Comparison of ENCODE assay signal across 9 mouse cellular contexts in genomic region chr7:144587291-144587690, GRCm38 (mm10). TPM values are rescaled to one million over a fixed set of nuclear protein-coding genes. Genes with fewer than 3 reads are reported as not detected.
DNase-seq lines count a peak whose midpoint lies in the region; ATAC-seq and TF ChIP-seq lines count a peak whose summit lies in the region.
"Had no signal": no experiment of that assay in that cellular context is flagged by ENCODE, and none has a peak within 500 bp of the region (broad histone marks: within the 10 kb centered on the region; RNA-seq: fewer than 3 reads in every experiment).

No protein-coding gene starts in this region.

- no peak overlapping the region for H3K4me3 ChIP-seq in heart, embryonic 10.5 days
- no peak overlapping the region for H3K4me3 ChIP-seq in forebrain, postnatal 0 days (ENCODE audit: low read depth, low read length)
- H3K4me3 ChIP-seq in lung, postnatal 0 days (ENCODE audit: low read depth, low read length) = no peak overlapping the region
- H3K4me3 ChIP-seq: hindbrain, embryonic 15.5 days had no signal

- peak; percentile 68 for TF ChIP-seq CTCF in forebrain, postnatal 0 days (IDR thresholded peaks at IDR 0.05; ENCODE audit: low read depth)
- peak; percentile 70 for TF ChIP-seq CTCF in lung, postnatal 0 days (IDR thresholded peaks at IDR 0.05)

- no peak overlapping the region for H3K9ac ChIP-seq in forebrain, postnatal 0 days
- H3K9ac ChIP-seq in lung, postnatal 0 days (replicated peaks; ENCODE audit: low read depth) = no peak overlapping the region
- H3K9ac ChIP-seq: hindbrain, embryonic 15.5 days had no signal

- TF ChIP-seq EP300 in lung, postnatal 0 days (IDR thresholded peaks at IDR 0.05) = no peak

- H3K9me3 ChIP-seq in heart, embryonic 10.5 days = no peaks in the 10 kb centered on the region
- H3K9me3 ChIP-seq in forebrain, postnatal 0 days (ENCODE audit: low read length) = no peaks in the 10 kb centered on the region
- no peaks in the 10 kb centered on the region for H3K9me3 ChIP-seq in lung, postnatal 0 days (ENCODE audit: low read length)
- H3K9me3 ChIP-seq: hindbrain, embryonic 15.5 days had no signal

- ATAC-seq in forebrain, postnatal 0 days = no peak
- ATAC-seq in lung, postnatal 0 days = no peak

- DNase-seq in heart, postnatal 10 days = peak; percentile 51 to 65
- DNase-seq in heart, embryonic 10.5 days (ENCODE audit: low spot score) = no peak
- peak; percentile 50 for DNase-seq in urinary bladder, postnatal 14 days (ENCODE audit: low spot score)
- no peak for DNase-seq in urinary bladder, adult 18-20 months (ENCODE audit: low spot score in 2 of 2)
- peak; percentile 52 for DNase-seq in forebrain, postnatal 0 days
- peak; percentile 56 for DNase-seq in lung, postnatal 0 days (ENCODE audit: low spot score)
- peak; percentile 22 for DNase-seq in yolk sac, embryonic 10.5 days (ENCODE audit: low spot score)
- no peak for DNase-seq in spleen, postnatal 10 days (ENCODE audit: low spot score in 2 of 2)

- 27% methylated on average over 2 of the region's 2 CpGs for WGBS in heart, embryonic 10.5 days
- 48% methylated on average over 2 of the region's 2 CpGs for WGBS in forebrain, postnatal 0 days
- 33% methylated on average over 2 of the region's 2 CpGs for WGBS in lung, postnatal 0 days

- peaks cover 3% of the 10 kb centered on the region; the same call in 1 of the 2 replicates for H3K36me3 ChIP-seq in heart, embryonic 10.5 days
- no peaks in the 10 kb centered on the region for H3K36me3 ChIP-seq in forebrain, postnatal 0 days (ENCODE audit: insufficient read depth)
- H3K36me3 ChIP-seq in lung, postnatal 0 days (ENCODE audit: insufficient read depth, low read length) = no peaks in the 10 kb centered on the region
- H3K36me3 ChIP-seq: hindbrain, embryonic 15.5 days had no signal

- peaks cover 14% of the 10 kb centered on the region for H3K4me1 ChIP-seq in heart, embryonic 10.5 days
- peaks cover 6% of the 10 kb centered on the region; the same call in 1 of the 2 replicates for H3K4me1 ChIP-seq in forebrain, postnatal 0 days (ENCODE audit: insufficient read depth)
- no peaks in the 10 kb centered on the region for H3K4me1 ChIP-seq in lung, postnatal 0 days (ENCODE audit: insufficient read depth, low read depth, low read length)

- H3K27me3 ChIP-seq in heart, embryonic 10.5 days (ENCODE audit: insufficient read depth, poor library complexity, severe bottlenecking) = peaks cover 11% of the 10 kb centered on the region; the same call in 1 of the 2 replicates
- no peaks in the 10 kb centered on the region for H3K27me3 ChIP-seq in forebrain, postnatal 0 days (ENCODE audit: insufficient read depth, low read length)
- no peaks in the 10 kb centered on the region for H3K27me3 ChIP-seq in lung, postnatal 0 days (replicated peaks; ENCODE audit: insufficient read depth, low read length)

- no peak overlapping the region for H3K27ac ChIP-seq in heart, embryonic 10.5 days
- no peak overlapping the region for H3K27ac ChIP-seq in forebrain, postnatal 0 days (ENCODE audit: low read depth, low read length)
- H3K27ac ChIP-seq in lung, postnatal 0 days (ENCODE audit: low read length) = no peak overlapping the region
- H3K27ac ChIP-seq: hindbrain, embryonic 15.5 days had no signal

- H3K4me2 ChIP-seq in forebrain, postnatal 0 days (ENCODE audit: low read depth) = no peak overlapping the region
- H3K4me2 ChIP-seq in lung, postnatal 0 days (replicated peaks; ENCODE audit: low read depth, low read length) = no peak overlapping the region
- H3K4me2 ChIP-seq: hindbrain, embryonic 15.5 days had no signal

- intact Hi-C loops in heart, postnatal 10 days (cut with DNase I) = loop anchor here (2.0 kb wide), 1 partner anchor 370 kb away; no protein-coding TSS in a partner anchor

RNA-seq across cellular contexts. Expression of gene Fadd, which starts 5.0 kb away (rescaled TPM):
- total RNA-seq in heart, postnatal 10 days (2021) = 10 to 100 TPM; 10.6 to 13.1 TPM
- 11.8 and 12.7 TPM in 2 replicates for polyA plus RNA-seq in heart, embryonic 10.5 days (2016; fragmentation: Nextera tagmentation; extraction: Ambion mirVana)
- total RNA-seq in forebrain, postnatal 0 days (2014; rRNA removed) = 2.6 and 2.7 TPM in 2 replicates
- polyA plus RNA-seq in forebrain, postnatal 0 days (2015; fragmentation: Nextera tagmentation; extraction: Ambion mirVana) = 2.5 and 3.0 TPM in 2 replicates
- 7.4 and 8.1 TPM in 2 replicates for polyA plus RNA-seq in lung, postnatal 0 days (2015; fragmentation: Nextera tagmentation; extraction: Ambion mirVana)

RNA-seq across cellular contexts. Expression of gene Ppfia1, which starts 33.8 kb away (rescaled TPM):
- total RNA-seq in heart, postnatal 10 days (2021) = 10 to 100 TPM; 69.9 to 81.5 TPM
- 29.9 and 36.0 TPM in 2 replicates for polyA plus RNA-seq in heart, embryonic 10.5 days (2016; fragmentation: Nextera tagmentation; extraction: Ambion mirVana)
- total RNA-seq in forebrain, postnatal 0 days (2014; rRNA removed) = 32.2 and 53.8 TPM in 2 replicates
- 12.0 and 15.2 TPM in 2 replicates for polyA plus RNA-seq in forebrain, postnatal 0 days (2015; fragmentation: Nextera tagmentation; extraction: Ambion mirVana)
- 19.7 and 22.0 TPM in 2 replicates for polyA plus RNA-seq in lung, postnatal 0 days (2015; fragmentation: Nextera tagmentation; extraction: Ambion mirVana)

Comparison
In these comparisons a context has a peak if more than half of its experiments do, and no peak if none do; other contexts are left out.
1. DNase-seq: peak in heart, postnatal 10 days (2 of 2), urinary bladder, postnatal 14 days (single experiment), forebrain, postnatal 0 days (single experiment), lung, postnatal 0 days (single experiment) and yolk sac, embryonic 10.5 days (single experiment); none in heart, embryonic 10.5 days (single experiment), urinary bladder, adult 18-20 months (0 of 2) and spleen, postnatal 10 days (0 of 2).